Mouse (Mus musculus): ENCODE measurements around the gene Efna5.

DNA sequence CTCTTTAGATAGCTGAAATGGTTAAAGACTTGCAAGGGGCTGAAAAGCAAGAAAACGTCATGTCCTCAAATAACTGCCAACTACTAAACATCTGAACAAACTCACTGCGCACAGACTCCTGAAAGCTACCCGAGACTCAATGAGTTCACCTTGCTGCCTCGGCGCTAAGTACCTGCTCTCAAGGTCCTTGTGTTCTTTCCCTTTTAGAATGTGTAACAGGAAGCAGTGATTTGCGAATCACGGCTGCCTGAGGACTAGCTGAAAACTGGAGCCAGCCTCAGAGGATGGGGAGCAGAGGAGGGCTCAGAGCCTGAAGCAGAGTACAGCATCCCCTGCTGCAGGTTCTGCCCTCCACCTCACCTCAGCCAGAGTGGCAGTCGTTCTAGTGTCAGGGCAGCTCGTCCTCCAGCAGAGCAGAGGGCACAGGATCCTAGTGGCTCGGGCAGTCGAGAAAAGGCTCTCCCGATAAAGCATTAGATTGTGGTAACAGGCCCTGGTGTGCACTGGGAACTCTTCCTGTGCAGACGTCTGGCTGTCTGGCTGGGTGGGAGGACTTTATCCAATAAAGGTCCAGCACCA lies 98.2 kb downstream of the Efna5 start:
- TF ChIP-seq POLR2A (IDR thresholded peaks at IDR 0.05; ENCODE audit: control insufficient read depth, low read depth, low read length) (no peak), CTCF (IDR thresholded peaks at IDR 0.05; ENCODE audit: control insufficient read depth, insufficient read depth, insufficient replicate concordance, low read depth, low read length) (no peak)

Measured in testis, adult 2 months (tissue).